Mouse (Mus musculus): ENCODE results near the gene Birc3.

DNA sequence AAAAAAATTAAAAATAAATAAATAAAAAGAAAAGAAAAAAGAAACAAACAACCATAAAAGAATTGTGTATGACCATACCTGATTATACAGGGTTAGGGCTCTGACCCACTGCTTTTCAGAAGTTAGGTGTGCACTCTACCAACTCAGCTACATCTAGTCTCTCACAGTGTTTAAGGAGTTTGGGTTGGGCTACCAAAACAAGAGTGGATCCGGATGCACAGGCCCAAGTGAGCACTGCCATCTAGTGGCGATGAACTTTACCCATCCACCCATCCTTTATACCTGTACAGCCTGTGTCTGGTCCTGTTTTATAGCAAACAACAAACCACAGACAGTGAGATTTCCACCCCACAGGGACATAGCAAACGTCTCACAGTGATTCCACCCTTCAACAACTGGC is 24.5 kb upstream of the Birc3 start:
- TF ChIP-seq CHD2 (IDR thresholded peaks at IDR 0.05; ENCODE audit: low read depth, low read length) (no peak), MAFK (IDR thresholded peaks at IDR 0.05; ENCODE audit: insufficient read depth, low read depth, low read length) (no peak), ZNF384 (IDR thresholded peaks at IDR 0.05; ENCODE audit: low read depth, low read length) (no peak)
